Mouse (Mus musculus) kidney, adult 11 months (tissue): ENCODE measurements around the gene Csmd2.
A peak's percentile ranks its signal among the peaks of the same experiment; 100 is the strongest.

Experiments
- DNase-seq: peaks from one replicate; pipeline ENCODE4 v3.0.0; 2022

The Csmd2 gene

GRCm38 (mm10) chr4:127987784-127988455 is at the start of gene Csmd2:
Csmd2 (plus strand) TSS chr4:127987857.
- DNase-seq: no peak

- no peak for DNase-seq
Measured at GRCm38 (mm10) chr4:127947696-127948095, 40.0 kb upstream of the Csmd2 start.

- DNase-seq: no peak
Measured at GRCm38 (mm10) chr4:127953006-127953710, 34.5 kb upstream of the Csmd2 start.

DNA sequence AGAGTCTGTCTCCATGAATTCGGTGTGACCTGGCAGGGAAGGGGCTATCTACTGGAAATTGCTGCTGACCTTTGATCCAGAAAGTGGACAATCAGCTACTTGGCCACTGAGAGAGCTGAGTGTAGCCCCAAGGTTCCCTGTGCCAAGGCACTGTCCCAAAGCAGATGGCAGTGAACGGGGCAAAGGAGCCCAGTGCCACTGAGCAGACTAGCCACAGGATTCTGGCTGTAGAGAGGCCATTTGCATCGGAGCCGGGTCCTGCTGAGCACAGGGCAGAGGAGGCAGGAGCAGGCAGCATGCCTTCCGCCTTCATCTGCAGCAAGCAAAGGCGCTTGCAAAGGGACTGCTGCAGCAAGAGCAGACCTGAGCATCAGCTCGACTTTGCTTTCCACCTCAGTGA is 18.6 kb upstream of the Csmd2 start:
- no peak for DNase-seq

DNA sequence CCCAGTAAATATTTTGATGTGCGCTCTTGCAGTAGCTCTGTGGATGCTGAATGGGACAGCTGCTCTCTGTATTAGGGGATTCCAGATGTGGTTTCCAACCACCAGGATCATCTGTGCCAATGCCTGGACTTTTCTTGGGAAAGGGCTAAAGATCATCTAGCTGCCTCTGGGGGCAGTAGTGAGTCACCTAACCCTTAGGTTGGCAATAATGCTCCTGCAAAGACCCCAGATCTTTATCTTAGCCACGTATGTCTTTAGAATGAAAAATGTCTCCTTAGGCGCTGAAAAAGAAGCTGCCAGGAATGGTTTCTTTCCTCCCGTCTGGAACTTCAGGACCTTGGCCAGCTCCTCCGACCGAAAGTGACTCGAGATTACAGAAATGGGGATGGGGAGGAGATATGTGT is 17.6 kb upstream of the Csmd2 start:
- DNase-seq: no peak

DNA sequence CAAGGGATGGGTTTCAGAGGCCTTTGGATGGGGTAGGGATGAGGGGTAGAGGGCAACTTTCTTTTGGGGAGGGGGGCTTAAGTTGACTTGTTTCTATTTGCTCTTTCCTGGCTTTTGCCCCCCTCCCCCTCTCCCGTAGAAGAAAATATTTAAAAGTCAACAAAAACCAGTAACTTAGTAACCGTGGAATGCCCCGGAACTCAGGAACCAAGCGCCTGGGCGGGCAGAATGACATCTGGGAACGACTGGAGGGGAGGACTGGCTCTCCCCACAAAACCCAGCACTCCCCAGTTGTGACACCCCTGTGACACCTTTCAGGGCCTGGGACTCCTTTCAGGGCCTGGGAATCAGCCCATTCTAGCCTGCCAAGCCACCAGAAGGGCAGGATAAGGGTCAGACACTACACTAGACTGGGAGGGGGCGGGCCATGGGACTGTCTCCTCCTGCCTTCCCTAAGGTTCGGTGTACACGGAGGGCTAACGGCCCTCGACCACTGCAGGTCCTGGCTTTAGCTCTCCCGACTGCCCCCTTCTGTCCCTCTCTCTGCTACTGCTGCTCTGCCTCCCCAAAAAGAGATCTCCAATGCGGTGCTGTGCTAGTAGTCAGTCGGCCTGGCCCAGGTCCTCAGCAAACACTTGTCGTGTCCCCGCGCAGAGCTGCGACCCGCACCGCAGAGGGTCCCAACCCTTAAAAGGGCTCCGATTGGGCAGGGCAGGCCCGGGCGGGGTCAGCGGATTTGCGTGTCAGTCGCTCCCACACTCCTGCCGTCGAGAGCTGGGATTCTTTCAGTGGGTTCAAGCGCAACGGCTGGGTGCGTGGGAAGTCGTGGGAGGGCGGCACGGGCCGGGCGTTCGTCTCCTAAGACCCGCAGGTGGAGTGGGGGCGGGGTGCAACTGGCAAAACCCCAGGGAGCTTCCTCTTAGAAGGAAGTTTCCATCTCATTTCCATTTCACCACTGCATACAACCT is 16.5 kb upstream of the Csmd2 start, which contains the start of gene CK137956:
Gene CK137956, minus strand, starts transcription at position 51 of the 968 bp plus-strand sequence.
- DNase-seq: no peak

DNA sequence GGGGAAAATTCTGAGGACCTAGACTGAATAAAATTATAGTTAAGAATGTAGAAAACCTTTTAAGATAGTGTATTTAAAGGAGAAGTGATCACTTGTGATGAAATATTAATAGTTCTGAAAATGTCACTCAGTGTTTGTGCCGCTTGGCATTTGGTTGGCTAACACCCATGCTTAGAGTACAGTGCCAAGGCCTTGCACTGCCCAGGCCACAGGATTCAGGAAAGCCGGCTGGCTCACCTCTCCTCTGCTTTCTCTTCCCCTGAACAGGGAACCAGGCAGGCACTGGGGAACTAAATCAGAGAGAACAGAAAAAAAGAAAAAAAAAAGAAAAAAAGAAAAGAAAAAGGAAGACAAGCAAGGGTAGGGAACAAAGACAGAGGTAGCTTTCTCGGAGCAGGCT is 14.7 kb upstream of the Csmd2 start:
- DNase-seq: no peak

DNA sequence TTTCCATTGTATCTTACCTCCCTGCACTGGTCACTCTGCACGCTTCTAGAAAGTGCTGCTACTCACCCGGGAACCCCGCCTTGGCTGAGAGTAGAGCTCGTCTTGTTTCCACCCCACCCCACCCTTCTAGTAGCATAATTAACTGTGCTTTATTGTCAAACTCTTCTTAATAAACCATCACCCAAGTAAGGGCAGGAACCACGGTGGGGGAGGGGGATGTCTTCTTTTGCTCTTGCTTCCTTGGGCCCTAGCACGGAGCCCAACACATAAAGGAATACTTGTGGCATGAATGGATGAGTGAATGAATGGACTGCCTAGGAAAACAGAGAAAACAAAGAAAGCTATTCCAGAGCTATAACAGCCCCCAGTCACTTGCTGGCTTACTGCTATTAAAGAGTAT is 6.5 kb upstream of the Csmd2 start:
- DNase-seq: no peak

DNA sequence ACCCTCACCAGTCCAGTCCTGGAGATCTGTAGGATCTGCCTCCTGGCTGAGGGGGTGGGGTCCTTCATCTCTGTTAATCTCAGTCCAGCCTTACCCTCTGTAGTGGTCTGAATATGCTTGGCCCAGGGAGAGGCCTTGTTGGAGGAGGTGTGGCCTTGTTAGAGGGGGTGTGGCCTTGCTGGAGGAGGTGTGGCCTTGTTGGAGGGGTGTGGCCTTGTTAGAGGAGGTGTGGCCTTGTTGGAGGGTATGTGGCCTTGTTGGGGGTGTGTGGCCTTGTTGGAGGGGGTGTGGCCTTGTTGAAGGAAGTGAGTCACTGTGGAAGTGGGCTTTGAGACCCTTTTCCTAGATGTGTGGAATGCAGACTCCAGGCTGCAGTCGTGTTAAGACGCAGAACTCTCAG is 3.2 kb upstream of the Csmd2 start:
- DNase-seq: no peak

GRCm38 (mm10) chr4:127985874-127986273 is 1.8 kb upstream of the Csmd2 start:
- no peak for DNase-seq

DNA sequence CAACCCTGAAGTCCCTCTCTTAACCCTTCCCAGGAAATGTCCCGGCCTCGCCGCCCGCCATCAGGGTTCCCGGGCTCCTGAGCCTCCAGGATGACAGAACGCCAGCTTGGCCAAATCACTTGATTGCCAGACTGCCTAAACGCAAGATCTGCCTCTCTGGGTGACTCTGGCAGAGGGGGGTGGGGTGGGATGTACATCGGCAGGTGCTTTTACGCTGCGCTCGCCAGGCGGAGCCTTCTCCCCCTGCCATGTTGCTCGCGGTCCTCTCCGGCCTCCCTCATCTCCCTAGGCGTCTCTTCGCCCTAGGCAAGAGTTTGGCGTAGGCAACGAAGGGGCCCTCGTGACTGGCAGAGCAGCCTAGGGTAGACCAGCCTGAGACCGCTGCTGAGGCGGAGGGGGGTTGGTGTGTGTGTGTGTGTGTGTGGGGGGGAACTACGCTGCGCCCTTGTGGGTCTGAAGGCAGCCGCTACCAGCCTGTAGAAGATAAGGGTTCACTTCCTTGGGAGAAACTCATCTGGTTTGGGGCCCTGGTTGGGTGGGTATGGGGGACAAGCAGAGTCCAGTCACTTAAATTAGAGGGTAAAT is 1.1 kb upstream of the Csmd2 start:
- no peak for DNase-seq

GRCm38 (mm10) chr4:127987270-127987669 is 387 bp upstream of the Csmd2 start:
- DNase-seq: no peak

DNA sequence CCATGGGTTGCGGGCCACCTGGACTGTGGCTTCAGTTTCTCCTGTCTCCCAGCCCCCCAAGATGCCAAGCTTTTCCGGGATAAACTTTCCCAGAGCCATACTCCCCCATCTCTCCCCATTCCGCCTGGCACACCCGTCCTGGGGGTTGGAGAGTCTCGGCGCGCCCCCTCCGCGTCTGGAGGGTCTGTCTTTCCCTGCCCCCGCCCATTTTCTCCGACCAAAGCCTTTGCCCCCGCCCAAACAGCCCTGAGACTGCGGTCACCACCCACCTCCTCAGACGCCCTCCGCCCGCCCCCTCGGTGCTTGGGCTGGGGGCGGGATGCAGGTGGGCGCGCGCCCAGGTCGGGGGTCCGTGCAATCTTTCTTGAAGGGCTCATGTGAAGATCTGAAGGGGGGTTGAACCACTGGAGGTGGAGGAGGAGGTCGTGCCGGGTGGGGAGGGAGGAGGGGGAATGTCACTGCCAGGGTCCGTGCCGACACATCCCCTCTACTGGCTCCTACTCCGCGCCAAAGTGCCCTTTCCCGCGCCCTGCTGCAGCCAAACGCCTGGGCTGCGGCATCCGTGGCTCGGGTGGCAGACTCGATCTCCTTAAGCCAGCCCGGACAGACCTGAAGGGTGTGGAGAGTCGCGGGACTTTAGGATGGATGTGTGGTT is 996 bp downstream of the Csmd2 start:
- DNase-seq: no peak

- DNase-seq: no peak
Measured at GRCm38 (mm10) chr4:127989347-127989995, 1.8 kb downstream of the Csmd2 start.

DNA sequence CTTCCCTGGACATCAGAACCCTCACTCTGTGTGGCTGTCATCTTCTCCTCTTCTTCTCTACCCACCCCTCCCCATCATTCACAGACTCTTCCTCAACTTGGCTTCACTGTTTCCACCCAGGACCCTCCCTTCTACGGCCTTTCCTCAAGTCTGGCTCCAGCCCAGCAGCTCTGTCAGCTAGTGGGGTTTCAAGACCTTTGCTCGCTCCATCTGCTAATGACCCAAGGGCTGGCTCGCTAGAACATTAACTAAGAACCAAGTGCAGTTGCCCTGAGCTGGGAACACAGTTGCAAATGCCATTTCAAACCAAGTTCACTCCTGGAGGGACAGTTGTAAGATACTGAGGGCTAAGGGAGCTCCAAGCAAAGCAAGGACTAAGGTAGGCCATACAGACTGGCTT is 11.6 kb downstream of the Csmd2 start:
- peak; percentile 42 for DNase-seq

DNA sequence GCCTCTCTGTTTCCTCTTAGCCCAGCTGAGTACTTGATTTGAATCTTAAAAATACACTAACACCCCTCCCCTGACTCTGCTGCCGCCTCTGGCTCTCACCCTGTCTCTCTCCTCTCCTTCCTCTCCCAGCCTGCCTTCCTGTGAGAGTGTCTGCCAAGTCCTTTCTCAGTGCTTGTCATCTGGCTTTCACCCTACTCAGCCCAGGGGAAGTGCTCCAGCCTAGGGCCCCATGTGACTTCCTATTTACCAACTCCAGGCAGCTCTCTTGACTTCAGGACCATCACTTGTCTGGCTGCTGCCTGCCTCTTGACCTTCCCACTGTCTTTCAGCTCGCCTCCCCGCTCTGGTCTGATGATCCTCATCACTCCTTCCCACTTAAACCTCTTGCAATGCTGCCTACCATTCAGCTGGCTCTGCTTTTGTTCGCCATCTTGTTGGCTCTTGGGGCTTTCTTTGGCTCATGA is 15.0 kb downstream of the Csmd2 start:
- DNase-seq: no peak

GRCm38 (mm10) chr4:128004797-128005452 is 17.3 kb downstream of the Csmd2 start:
- DNase-seq: no peak

DNA sequence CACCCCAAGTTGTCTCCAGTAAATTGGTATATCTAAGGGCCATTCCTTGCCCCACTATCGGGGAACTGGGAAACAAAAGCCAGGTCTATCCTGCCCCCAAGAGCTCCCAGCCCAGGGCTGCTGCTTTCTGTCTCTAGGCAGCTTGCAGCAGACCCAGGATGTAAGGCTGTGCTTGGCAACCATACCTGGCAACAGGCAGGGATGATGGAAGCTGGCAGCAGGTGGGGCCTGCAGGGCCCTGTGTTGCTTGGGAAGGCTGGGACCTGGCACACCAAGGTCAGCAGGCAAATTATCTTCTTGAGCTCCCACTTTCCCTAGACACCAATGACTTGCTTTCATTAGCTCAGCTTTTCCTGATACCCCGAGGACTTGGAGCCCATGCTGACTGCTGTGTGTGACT is 31.8 kb downstream of the Csmd2 start:
- DNase-seq: no peak

GRCm38 (mm10) chr4:128028294-128028693 is 40.6 kb downstream of the Csmd2 start:
- no peak for DNase-seq

- DNase-seq: no peak
Measured at GRCm38 (mm10) chr4:128041901-128042300, 54.2 kb downstream of the Csmd2 start.

GRCm38 (mm10) chr4:128042626-128043025 is 55.0 kb downstream of the Csmd2 start:
- no peak for DNase-seq
